Mouse (Mus musculus): Measurements from ENCODE around the gene Mgll.

GRCm38 (mm10) chr6:88778047-88778688 is 54.0 kb downstream of the Mgll start:
- TF ChIP-seq POLR2A (IDR thresholded peaks at IDR 0.05; ENCODE audit: borderline replicate concordance, low read depth, low read length) (no peak), CTCF (IDR thresholded peaks at IDR 0.05; ENCODE audit: low read depth, low read length) (no peak)

Measured in bone marrow macrophage, adult 2 months (primary cell).